Mouse (Mus musculus) heart, adult 9 months (tissue): ENCODE results near the gene Mdga2.

Experiments
- DNase-seq, 2 experiments: peaks; one replicate each; pipeline ENCODE4 v3.0.0; 2022; ENCODE audit warnings: low spot score in 2 of 2

Mdga2 gene

DNA sequence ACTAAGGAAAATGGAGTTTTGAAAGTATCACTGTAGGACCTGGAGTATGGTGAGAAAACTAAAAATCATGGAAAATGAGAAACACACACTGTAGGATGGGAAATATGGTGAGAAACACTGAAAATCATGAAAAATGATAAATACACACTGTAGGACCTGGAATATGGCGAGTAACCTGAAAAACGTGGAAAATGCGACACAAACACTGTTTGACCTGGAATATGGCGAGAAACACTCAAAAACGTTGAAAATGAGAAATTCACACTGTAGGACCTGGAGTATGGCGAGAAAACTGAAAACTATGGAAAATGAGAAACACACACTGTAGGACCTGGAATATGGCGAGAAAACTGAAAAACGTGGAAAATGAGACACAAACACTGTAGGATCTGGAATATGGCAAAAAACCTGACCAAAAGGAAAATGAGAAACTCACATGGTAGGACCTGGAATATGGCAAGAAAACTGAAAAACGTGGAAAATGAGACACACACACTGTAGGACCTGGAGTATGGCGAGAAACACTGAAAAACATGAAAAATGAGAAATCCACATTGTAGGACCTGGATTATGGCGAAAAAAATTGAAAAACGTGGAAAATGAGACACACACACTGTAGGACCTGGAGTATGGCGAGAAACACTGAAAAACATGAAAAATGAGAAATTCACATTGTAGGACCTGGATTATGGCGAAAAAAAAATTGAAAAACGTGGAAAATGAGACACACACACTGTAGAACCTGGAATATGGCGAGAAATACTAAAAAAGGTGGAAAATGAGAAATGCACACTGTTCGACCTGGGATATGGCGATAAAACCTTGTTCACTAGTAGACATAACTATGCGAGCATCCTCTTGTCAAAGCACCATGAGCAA lies 163.0 kb downstream of the Mdga2 start:
- DNase-seq = no peak

DNA sequence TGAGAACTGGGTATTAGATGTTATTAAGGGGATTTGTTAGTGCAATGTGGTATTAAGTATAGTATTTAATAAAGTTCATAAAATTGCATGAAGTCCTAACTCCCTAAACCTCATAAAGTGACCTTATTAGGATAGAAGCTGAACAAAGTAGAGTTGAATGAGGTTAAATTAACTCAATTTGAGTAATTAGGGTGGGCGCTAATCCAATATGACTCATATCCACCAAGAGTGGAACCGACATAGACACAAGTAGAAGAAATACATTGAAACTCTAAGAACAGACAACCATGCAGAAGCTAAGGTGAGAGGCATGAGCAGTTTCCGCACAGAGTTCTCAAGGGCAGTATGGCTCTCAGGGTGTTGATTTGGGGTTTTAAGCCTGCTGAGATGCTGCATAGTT lies 165.7 kb downstream of the Mdga2 start:
- DNase-seq = no peak

- DNase-seq = no peak
These were observed 177.1 kb downstream of the Mdga2 start for GRCm38 (mm10) chr12:67045099-67045750.

DNA sequence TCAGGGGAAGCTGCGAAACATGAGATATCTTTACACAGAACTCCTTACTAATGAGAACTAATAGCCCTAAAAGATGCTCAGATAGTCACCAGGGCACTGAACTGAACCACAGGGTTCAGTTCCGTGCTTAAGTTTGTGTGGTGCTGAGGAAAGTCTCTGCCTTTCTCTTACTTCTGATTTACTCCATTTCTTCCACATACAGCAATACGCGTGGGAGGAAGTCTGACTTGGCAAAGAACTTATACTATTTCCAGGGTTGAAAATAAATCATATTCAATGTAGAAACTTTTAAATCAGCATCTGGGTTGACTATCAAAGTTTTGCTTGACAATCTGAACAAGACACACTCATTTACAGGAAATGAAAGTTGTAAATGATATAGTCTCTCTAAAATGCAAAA lies 180.5 kb downstream of the Mdga2 start:
- DNase-seq = no peak

DNA sequence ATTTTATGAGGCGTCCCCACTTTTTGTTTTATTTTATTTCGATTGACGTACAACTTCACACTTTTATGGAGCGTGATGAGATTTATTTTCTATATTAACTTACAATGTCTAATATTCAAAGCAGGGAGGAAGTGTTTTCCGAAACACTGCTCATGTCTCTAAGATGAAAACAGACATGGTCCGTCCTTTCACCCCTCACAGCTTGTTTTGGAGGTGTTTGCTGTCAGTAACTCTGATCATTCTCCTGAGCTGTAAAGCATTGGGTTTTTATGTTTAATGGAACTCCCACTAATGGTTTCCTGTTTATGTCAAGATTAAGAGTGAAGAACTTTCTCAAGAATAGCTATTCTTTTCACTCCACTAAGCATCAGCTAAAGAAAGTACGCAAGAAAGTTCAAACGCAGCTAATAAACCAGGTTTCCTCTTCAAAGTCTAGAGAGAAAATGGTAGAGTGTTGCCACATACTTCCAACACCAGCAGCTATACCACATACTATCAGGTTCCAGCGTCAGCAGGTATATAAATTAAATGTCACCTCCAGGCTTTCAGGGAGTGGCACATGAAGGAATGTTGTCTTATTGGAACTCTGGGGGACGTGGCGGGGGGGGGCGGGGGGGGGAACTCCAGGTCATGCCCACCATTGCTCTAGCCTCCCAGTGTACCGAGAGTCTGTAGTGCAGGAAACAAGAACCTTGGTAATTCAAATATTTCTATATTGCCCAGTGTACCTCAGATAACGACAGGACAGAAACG lies 186.7 kb downstream of the Mdga2 start:
- no peak for DNase-seq

- DNase-seq = no peak
These were observed 205.2 kb downstream of the Mdga2 start for GRCm38 (mm10) chr12:67017192-67017591.

- DNase-seq = no peak
These were observed 211.0 kb downstream of the Mdga2 start for GRCm38 (mm10) chr12:67011368-67011767.

- DNase-seq = no peak
These were observed 212.0 kb downstream of the Mdga2 start for GRCm38 (mm10) chr12:67010318-67010717.

GRCm38 (mm10) chr12:67009191-67009590 lies 213.2 kb downstream of the Mdga2 start:
- DNase-seq = no peak

- no peak for DNase-seq
These were observed 268.2 kb downstream of the Mdga2 start for GRCm38 (mm10) chr12:66954129-66954528.

DNA sequence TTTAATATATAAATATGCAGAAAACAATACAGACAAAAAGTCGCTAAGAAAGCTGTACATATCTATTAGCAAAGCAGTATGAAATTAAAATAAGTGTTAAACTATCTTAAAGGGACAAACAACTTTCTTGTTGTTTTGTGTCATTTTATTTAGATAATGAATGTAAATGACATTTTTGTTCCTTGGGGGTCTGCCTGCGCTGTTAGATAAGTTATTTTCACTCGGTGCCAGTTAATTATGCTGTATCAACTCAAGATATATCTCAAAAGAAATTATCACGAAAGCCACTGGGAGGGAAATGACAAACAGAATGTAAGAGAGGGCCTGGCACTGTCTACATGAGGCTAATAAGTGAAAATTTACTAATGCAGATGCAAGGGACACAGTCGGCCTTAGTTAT lies 306.6 kb downstream of the Mdga2 start:
- no peak for DNase-seq

DNA sequence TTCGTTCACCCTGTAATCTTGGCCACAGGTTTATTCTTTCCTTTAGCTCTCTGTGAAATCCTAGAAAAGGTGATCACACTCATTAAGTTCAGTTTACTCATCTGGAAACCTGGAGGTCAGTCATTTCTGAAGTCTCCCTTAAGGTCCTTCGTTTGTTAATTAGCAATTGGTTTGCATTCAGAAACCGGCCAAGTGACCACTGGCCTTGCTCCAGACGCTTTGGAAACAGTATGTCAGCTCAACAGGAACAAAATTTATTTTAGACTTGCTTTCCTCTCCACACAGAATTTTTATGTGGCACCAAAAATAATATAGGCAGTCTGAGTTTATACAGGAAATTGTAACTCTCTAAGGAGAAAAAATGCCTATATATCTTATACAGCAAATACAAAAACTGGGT lies 323.0 kb downstream of the Mdga2 start:
- no peak for DNase-seq

DNA sequence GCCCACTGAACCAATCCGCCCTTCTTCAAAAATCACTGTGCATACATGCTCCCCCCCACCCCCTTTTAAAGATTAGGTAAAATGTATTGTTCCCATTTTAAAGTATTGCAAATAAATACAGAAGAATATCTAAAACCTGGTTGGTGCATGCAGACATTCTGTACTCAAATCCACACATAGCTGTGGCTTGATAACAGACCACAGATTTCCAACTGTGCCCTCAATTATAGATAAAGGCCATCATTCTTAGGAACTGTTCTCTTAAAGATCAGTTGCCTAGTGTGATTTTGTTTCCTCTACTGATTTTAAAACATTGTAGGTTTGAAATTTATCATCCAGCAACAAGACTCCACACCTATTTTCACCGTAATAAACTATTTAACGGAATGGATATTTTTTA lies 325.6 kb downstream of the Mdga2 start:
- no peak for DNase-seq

DNA sequence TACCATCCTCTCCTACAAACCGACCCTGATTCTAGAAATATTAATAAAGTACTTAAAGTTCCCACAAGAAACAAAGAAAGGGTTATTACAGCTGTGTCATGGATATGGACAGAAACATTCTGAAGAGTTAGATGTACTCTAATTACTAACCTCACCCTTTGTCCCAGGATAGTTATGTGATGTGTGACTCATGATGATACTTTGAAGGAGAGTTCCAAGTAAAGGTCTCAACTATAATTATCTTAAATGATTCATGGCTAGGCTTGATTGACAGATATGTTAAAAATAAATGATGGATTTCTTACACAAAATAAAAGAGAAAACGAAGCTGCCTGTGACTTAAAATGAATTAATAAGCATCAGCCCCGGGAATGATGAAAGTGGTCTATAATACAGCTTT lies 332.1 kb downstream of the Mdga2 start:
- no peak for DNase-seq

DNA sequence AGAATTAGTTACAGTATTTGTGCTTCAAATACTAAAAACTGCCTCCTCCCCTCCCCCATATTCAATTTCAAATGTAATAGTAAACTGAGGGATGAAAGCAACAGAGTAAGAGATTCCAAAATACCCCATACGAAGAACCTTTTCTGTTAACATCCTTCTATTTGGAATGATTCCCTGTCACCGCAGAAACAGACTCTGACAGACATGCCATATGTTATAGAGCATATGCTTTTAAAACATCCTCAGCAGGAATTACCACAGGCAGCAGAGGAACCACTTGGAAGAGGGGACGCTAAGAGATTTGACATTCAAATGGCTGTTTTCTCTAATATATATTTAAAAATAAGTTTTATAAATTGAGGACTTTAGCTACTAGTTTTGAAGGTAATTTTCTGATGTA lies 333.1 kb downstream of the Mdga2 start:
- no peak for DNase-seq

- no peak for DNase-seq
These were observed 333.7 kb downstream of the Mdga2 start for GRCm38 (mm10) chr12:66888636-66889035.

DNA sequence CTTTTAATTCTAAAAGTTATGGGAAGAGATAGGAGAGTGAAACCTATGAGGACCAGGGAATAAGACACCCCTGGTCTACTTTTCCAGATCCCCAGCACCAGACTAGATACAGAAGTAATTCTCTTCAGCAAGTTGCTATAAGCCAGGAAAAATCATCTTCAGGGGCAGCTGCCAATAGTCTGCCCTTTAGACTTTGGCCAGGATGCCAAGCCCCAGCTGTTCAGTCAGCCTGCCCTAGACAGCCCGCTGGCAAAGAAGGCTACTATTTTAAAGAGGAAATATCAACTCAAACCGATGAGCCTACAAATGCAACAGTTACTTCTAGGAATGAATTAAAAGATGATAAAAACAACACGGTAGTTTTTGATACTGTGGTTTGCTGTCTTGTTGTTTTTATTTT lies 356.1 kb downstream of the Mdga2 start:
- no peak for DNase-seq

- no peak for DNase-seq
These were observed 369.2 kb downstream of the Mdga2 start for GRCm38 (mm10) chr12:66853167-66853566.

DNA sequence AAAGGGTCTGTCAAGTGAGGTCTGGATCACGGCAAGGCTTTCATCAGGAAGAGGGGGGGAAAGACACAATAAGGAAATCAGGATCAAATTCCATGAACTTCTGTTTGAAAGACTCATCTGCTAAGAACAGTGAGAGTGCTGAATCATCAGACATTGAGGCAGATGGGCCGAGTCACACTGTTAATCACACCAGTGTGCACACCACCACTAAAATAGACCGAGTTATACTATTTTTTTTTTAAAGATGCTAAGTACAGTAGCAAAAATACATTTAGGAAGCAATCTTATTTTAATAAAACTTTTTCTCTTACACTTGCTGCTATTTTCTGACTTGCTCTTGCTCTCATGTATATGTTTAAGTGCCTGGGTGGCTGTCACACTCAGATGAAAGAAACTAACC lies 382.0 kb downstream of the Mdga2 start:
- DNase-seq = no peak

- no peak for DNase-seq
These were observed 466.7 kb downstream of the Mdga2 start for GRCm38 (mm10) chr12:66755653-66756052.

DNA sequence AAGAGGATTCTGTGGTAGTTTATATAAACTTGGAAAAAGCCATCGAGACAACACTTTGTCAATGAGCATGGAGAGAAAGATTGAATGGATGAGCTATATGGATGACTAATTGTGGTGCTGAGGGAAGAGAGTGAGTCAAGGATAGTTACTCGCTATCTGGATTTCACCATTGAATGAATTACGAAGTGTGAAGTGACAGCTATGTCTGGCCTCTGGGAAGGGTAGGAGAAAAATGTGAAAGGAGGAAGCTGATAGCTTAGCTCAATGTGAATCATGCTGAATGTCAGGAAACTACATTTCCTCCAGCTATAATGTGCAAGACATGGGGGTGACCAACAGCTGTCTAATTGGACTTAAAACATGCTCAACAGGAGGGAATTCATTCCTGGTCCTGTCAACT lies 487.8 kb downstream of the Mdga2 start:
- DNase-seq = no peak

DNA sequence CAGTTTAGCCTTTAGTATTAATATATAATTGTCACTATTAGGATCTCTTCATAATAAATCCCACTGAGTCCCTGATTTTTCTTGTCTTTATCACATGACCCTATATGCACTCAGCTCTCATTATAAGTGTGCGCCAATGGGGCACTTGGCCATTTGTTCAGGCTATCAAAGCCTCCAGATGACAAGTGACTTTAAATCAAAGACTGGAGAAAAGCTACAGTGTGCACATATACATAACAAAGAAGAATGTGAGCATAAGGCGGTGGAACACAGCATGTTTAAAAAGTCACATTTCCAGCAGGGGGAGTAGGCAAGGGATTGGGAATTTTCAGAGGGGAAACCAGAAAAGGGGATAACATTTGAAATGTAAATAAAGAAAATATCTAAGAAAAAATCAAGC lies 497.9 kb downstream of the Mdga2 start:
- no peak for DNase-seq

GRCm38 (mm10) chr12:66708334-66708733 lies 514.0 kb downstream of the Mdga2 start:
- DNase-seq = no peak
